ENCODE assay signal across 30 mouse cellular contexts in the genomic region with DNA sequence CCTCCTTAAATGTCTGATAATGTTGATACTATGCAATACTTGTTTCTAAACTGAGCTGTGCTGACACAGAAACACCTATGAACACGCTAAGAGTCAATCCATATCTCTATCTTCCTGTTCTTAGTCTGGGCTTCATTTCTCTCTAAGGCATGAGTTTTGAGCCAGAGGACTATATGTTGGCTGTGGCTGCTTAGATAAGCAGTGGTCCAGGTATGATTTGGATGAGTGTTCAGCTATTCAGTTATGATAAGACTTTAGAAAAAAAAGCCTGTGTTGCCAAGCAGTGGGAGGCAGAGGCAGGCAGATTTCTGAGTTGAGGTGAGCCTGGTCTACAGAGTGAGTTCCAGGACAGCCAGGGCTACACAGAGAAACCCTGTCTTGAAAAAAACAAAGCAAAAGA. TPM values are rescaled to one million over a fixed set of nuclear protein-coding genes. Genes with fewer than 3 reads are reported as not detected.
DNase-seq lines count a peak whose midpoint lies in the region; ATAC-seq and TF ChIP-seq lines count a peak whose summit lies in the region.
"Had no signal": no experiment of that assay in that cellular context is flagged by ENCODE, and none has a peak within 500 bp of the region (broad histone marks: within the 10 kb centered on the region; RNA-seq: fewer than 3 reads in every experiment).

No protein-coding gene starts in this region.

- H3K79me2 ChIP-seq in MEL (ENCODE audit: control insufficient read depth, insufficient read depth, low read length, poor library complexity) = no peaks in the 10 kb centered on the region

- TF ChIP-seq CTCF in MEL (IDR thresholded peaks at IDR 0.05 in 2 of 3, conservative IDR thresholded peaks at IDR 0.05 in 1 of 3; ENCODE audit: control insufficient read depth in 1 of 3, insufficient read depth in 1 of 3, low read depth in 2 of 3, low read length in 3 of 3, poor library complexity in 1 of 3, severe bottlenecking in 1 of 3) = no peak
- no peak for TF ChIP-seq CTCF in liver, postnatal 0 days (IDR thresholded peaks at IDR 0.05; ENCODE audit: low read depth)

- DNase-seq in MEL (ENCODE audit: low read depth, low spot score) = no peak
- DNase-seq in liver, embryonic 13.5 days = no peak
- no peak for DNase-seq in liver, postnatal 0 days
- DNase-seq in urinary bladder, postnatal 14 days (ENCODE audit: low spot score) = no peak
- no peak for DNase-seq in neural tube, embryonic 10.5 days (ENCODE audit: extremely low spot score, low spot score)
- DNase-seq: adrenal gland, adult 2 months; adrenal gland, postnatal 14 days; B cell, adult 2 months; cerebellum, adult 11 months; cerebellum, adult 2 months; cerebellum, adult 9-11 months; cerebellum, postnatal 25 days; gastrocnemius, postnatal 10 days; gastrocnemius, postnatal 36 days; heart, adult 2 months; heart, postnatal 14 days; heart, postnatal 4 days had no signal

- H3K9ac ChIP-seq in MEL (ENCODE audit: control insufficient read depth, low read depth, low read length, poor library complexity, severe bottlenecking) = no peak overlapping the region
- no peak overlapping the region for H3K9ac ChIP-seq in liver, embryonic 13.5 days
- H3K9ac ChIP-seq in liver, postnatal 0 days (replicated peaks) = no peak overlapping the region
- no peak overlapping the region for H3K9ac ChIP-seq in kidney, embryonic 15.5 days
- H3K9ac ChIP-seq: embryonic facial prominence, embryonic 12.5 days; embryonic facial prominence, embryonic 15.5 days; forebrain, embryonic 12.5 days; heart, embryonic 13.5 days; hindbrain, embryonic 14.5 days had no signal

- H3K4me3 ChIP-seq in MEL (ENCODE audit: control insufficient read depth in 1 of 2, insufficient read depth in 1 of 2, low read depth in 2 of 2, low read length in 2 of 2) = no peak overlapping the region
- no peak overlapping the region for H3K4me3 ChIP-seq in liver, embryonic 13.5 days (replicated peaks)
- no peak overlapping the region for H3K4me3 ChIP-seq in liver, postnatal 0 days (ENCODE audit: low read depth, low read length)
- no peak overlapping the region for H3K4me3 ChIP-seq in kidney, embryonic 15.5 days (replicated peaks)
- H3K4me3 ChIP-seq: embryonic facial prominence, embryonic 12.5 days; embryonic facial prominence, embryonic 15.5 days; forebrain, embryonic 12.5 days; heart, adult 2 months; heart, embryonic 10.5 days; heart, embryonic 13.5 days had no signal

- no peaks in the 10 kb centered on the region for H3K36me3 ChIP-seq in MEL (ENCODE audit: control insufficient read depth in 1 of 2, insufficient read depth in 2 of 2, low read length in 2 of 2)
- H3K36me3 ChIP-seq in liver, embryonic 13.5 days = no peaks in the 10 kb centered on the region
- H3K36me3 ChIP-seq in liver, postnatal 0 days (replicated peaks; ENCODE audit: insufficient read depth, low read length) = no peaks in the 10 kb centered on the region
- H3K36me3 ChIP-seq in kidney, embryonic 15.5 days = no peaks in the 10 kb centered on the region
- H3K36me3 ChIP-seq: embryonic facial prominence, embryonic 12.5 days; embryonic facial prominence, embryonic 15.5 days; forebrain, embryonic 12.5 days; G1E; heart, embryonic 10.5 days; heart, embryonic 13.5 days had no signal

- TF ChIP-seq POLR2A in MEL (IDR thresholded peaks at IDR 0.05; ENCODE audit: control insufficient read depth in 1 of 2, insufficient read depth in 1 of 2, low read depth in 1 of 2, low read length in 2 of 2, poor library complexity in 1 of 2) = no peak

- H3K4me1 ChIP-seq in MEL (ENCODE audit: control insufficient read depth in 1 of 2, insufficient read depth in 2 of 2, low read length in 2 of 2) = no peaks in the 10 kb centered on the region
- no peaks in the 10 kb centered on the region for H3K4me1 ChIP-seq in liver, embryonic 13.5 days (replicated peaks)
- no peaks in the 10 kb centered on the region for H3K4me1 ChIP-seq in liver, postnatal 0 days (ENCODE audit: insufficient read depth)
- no peaks in the 10 kb centered on the region for H3K4me1 ChIP-seq in kidney, embryonic 15.5 days
- H3K4me1 ChIP-seq: embryonic facial prominence, embryonic 12.5 days; embryonic facial prominence, embryonic 15.5 days; forebrain, embryonic 12.5 days; heart, embryonic 13.5 days had no signal

- no peak for TF ChIP-seq RAD21 in MEL (IDR thresholded peaks at IDR 0.05; ENCODE audit: low read depth, low read length)

- TF ChIP-seq EP300 in MEL (IDR thresholded peaks at IDR 0.05; ENCODE audit: low read depth in 1 of 2, low read length in 2 of 2) = peak; percentile 13 to 46; a peak in 1 of 4 replicates
- TF ChIP-seq EP300 in liver, postnatal 0 days (IDR thresholded peaks at IDR 0.05; ENCODE audit: low read depth) = 0 out of 2 replicates have a peak, but pooled peaks have one; percentile 29

- no peaks in the 10 kb centered on the region; a peak in 3 of 4 replicates for H3K27me3 ChIP-seq in MEL (ENCODE audit: control insufficient read depth in 1 of 2, insufficient read depth in 2 of 2, low read length in 2 of 2)
- no peaks in the 10 kb centered on the region for H3K27me3 ChIP-seq in liver, embryonic 13.5 days
- 0 out of 2 replicates have a peak, but pooled peaks cover 3% of the 10 kb centered on the region for H3K27me3 ChIP-seq in liver, postnatal 0 days (ENCODE audit: insufficient read depth, low read length)
- H3K27me3 ChIP-seq in kidney, embryonic 15.5 days = no peaks in the 10 kb centered on the region
- H3K27me3 ChIP-seq: CH12.LX; embryonic facial prominence, embryonic 12.5 days; embryonic facial prominence, embryonic 15.5 days; forebrain, embryonic 12.5 days; heart, embryonic 13.5 days had no signal

- no peak overlapping the region for H3K27ac ChIP-seq in MEL (ENCODE audit: control insufficient read depth, low read depth, low read length)
- H3K27ac ChIP-seq in liver, embryonic 13.5 days = no peak overlapping the region
- H3K27ac ChIP-seq in liver, postnatal 0 days (ENCODE audit: low read depth) = no peak overlapping the region
- H3K27ac ChIP-seq in kidney, embryonic 15.5 days = no peak overlapping the region
- H3K27ac ChIP-seq: embryonic facial prominence, embryonic 12.5 days; embryonic facial prominence, embryonic 15.5 days; forebrain, embryonic 12.5 days; heart, adult 2 months; heart, embryonic 10.5 days; heart, embryonic 13.5 days; hindbrain, embryonic 14.5 days; hindbrain, postnatal 0 days had no signal

- no peaks in the 10 kb centered on the region for H3K9me3 ChIP-seq in MEL (replicated peaks; ENCODE audit: insufficient read depth, low read length)
- no peaks in the 10 kb centered on the region for H3K9me3 ChIP-seq in liver, embryonic 13.5 days (replicated peaks)
- H3K9me3 ChIP-seq in liver, postnatal 0 days (ENCODE audit: low read length) = no peaks in the 10 kb centered on the region
- H3K9me3 ChIP-seq in kidney, embryonic 15.5 days (replicated peaks) = no peaks in the 10 kb centered on the region
- H3K9me3 ChIP-seq: embryonic facial prominence, embryonic 12.5 days; embryonic facial prominence, embryonic 15.5 days; forebrain, embryonic 12.5 days; G1E; heart, embryonic 10.5 days; heart, embryonic 13.5 days had no signal

- WGBS in liver, embryonic 13.5 days (ENCODE audit: insufficient replicate concordance) = 20% methylated on average over 1 of the region's 1 CpGs
- 61% methylated on average over 1 of the region's 1 CpGs for WGBS in liver, postnatal 0 days (ENCODE audit: insufficient replicate concordance)
- WGBS in kidney, embryonic 15.5 days = 80% methylated on average over 1 of the region's 1 CpGs

- peak; percentile 65 for ATAC-seq in liver, embryonic 13.5 days (ENCODE audit: low read depth)
- ATAC-seq in liver, postnatal 0 days = no peak
- no peak for ATAC-seq in kidney, embryonic 15.5 days (replicated peaks; ENCODE audit: low FRiP score)
- ATAC-seq: forebrain, embryonic 16.5 days; hindbrain, postnatal 0 days had no signal

- H3K4me2 ChIP-seq in liver, embryonic 13.5 days = no peak overlapping the region
- H3K4me2 ChIP-seq in liver, postnatal 0 days (ENCODE audit: low read depth, low read length) = no peak overlapping the region
- no peak overlapping the region for H3K4me2 ChIP-seq in kidney, embryonic 15.5 days
- H3K4me2 ChIP-seq: embryonic facial prominence, embryonic 12.5 days; embryonic facial prominence, embryonic 15.5 days; forebrain, embryonic 12.5 days; heart, embryonic 13.5 days; hindbrain, embryonic 14.5 days had no signal

TF ChIP-seq in MEL, 35 proteins besides CTCF, POLR2A, EP300 and RAD21:
- no peak for TF ChIP-seq E2F4 (IDR thresholded peaks at IDR 0.05; ENCODE audit: borderline replicate concordance, low read depth, low read length)
- TF ChIP-seq JUND (IDR thresholded peaks at IDR 0.05; ENCODE audit: low read depth, low read length) = no peak
- TF ChIP-seq TCF12 (IDR thresholded peaks at IDR 0.05; ENCODE audit: low read depth, low read length) = peak; percentile 60; the same call in 1 of the 2 replicates
- TF ChIP-seq GATA1 (IDR thresholded peaks at IDR 0.05; ENCODE audit: low read depth, low read length) = 0 out of 2 replicates have a peak, but pooled peaks have one; percentile 34
- TF ChIP-seq CHD2 (IDR thresholded peaks at IDR 0.05; ENCODE audit: low read length) = no peak
- TF ChIP-seq ZNF384 (IDR thresholded peaks at IDR 0.05; ENCODE audit: low read depth, low read length) = peak; percentile 65
TF ChIP-seq in MEL: peak in this region for 3.

RNA-seq across cellular contexts. Expression of gene Tmem158, which starts 12.6 kb away (rescaled TPM):
- 5.0 and 5.1 TPM in 2 replicates for total RNA-seq in MEL (2012; rRNA removed)
- polyA plus RNA-seq in MEL (2012; ENCODE audit: insufficient read depth in 1 of 2, insufficient read length in 2 of 2, low read depth in 1 of 2, low replicate concordance in 2 of 2, missing spikeins in 1 of 2) = 10 to 100 TPM in 1 of 2 experiments, not detected in 1; 10.1 TPM
- 3.4 and 4.1 TPM in 2 replicates for polyA plus RNA-seq in liver, embryonic 13.5 days (2015; fragmentation: Nextera tagmentation; extraction: Ambion mirVana)
- polyA plus RNA-seq in liver, postnatal 0 days (2015; fragmentation: Nextera tagmentation; extraction: Ambion mirVana) = 2.8 and 3.6 TPM in 2 replicates
- polyA plus RNA-seq in kidney, embryonic 15.5 days (2015; fragmentation: Nextera tagmentation; extraction: Ambion mirVana) = 7.2 and 8.8 TPM in 2 replicates
- total RNA-seq: G1E had no signal
- polyA plus RNA-seq: G1E had no signal

RNA-seq across cellular contexts. Expression of gene Cdcp1, which starts 32.2 kb away (rescaled TPM):
- not detected in 2 replicates for total RNA-seq in MEL (2012; rRNA removed)
- polyA plus RNA-seq in MEL (2012; ENCODE audit: insufficient read depth in 1 of 2, insufficient read length in 2 of 2, low read depth in 1 of 2, low replicate concordance in 2 of 2, missing spikeins in 1 of 2) = not detected
- 0.13 and 0.21 TPM in 2 replicates for polyA plus RNA-seq in liver, embryonic 13.5 days (2015; fragmentation: Nextera tagmentation; extraction: Ambion mirVana)
- polyA plus RNA-seq in liver, postnatal 0 days (2015; fragmentation: Nextera tagmentation; extraction: Ambion mirVana) = 0.90 and 1.2 TPM in 2 replicates
- 7.5 and 7.7 TPM in 2 replicates for polyA plus RNA-seq in kidney, embryonic 15.5 days (2015; fragmentation: Nextera tagmentation; extraction: Ambion mirVana)
- total RNA-seq: gastrocnemius, adult 18-20 months; gastrocnemius, postnatal 10 days; granulocyte monocyte progenitor cell, adult 5-6 weeks had no signal
- polyA plus RNA-seq: G1E had no signal
